Mouse (Mus musculus) limb, embryonic 11.5 days (tissue): ENCODE data around the gene Tmem132b. TPM values are rescaled to one million over a fixed set of nuclear protein-coding genes. Genes with fewer than 3 reads are reported as not detected.

Experiments used
- ATAC-seq: fragments of 200-750 bp; cut with Nextera tagmentation; 2 replicates; pipeline ENCODE4 v1.8.0; 2017; ENCODE audit warnings: low read depth; ENCODE audit not compliant: insufficient number of reproducible peaks, low FRiP score, low TSS enrichment
- DNase-seq: peaks from one replicate; pipeline ENCODE4 v3.0.0-alpha.2; 2015; ENCODE audit warnings: low spot score
- H3K27ac ChIP-seq: fragments of 300-500 bp; sonication (generic); replicated peaks from 2 replicates; pipeline ENCODE4 v1.5.1; 2014; ENCODE audit warnings: low read depth, mild to moderate bottlenecking, low read length
- H3K27me3 ChIP-seq: fragments of 300-500 bp; sonication (generic); 2 replicates; pipeline ENCODE4 v1.6.1; 2014; ENCODE audit warnings: mild to moderate bottlenecking, low read length, mixed read lengths; ENCODE audit not compliant: control insufficient read depth, insufficient read depth
- H3K36me3 ChIP-seq: fragments of 300-500 bp; sonication (generic); 2 replicates; pipeline ENCODE4 v1.6.1; 2014; ENCODE audit warnings: mild to moderate bottlenecking, low read length, moderate library complexity, mixed read lengths; ENCODE audit not compliant: control insufficient read depth, insufficient read depth
- H3K4me1 ChIP-seq: fragments of 300-500 bp; sonication (generic); 2 replicates; pipeline ENCODE4 v1.6.1; 2014; ENCODE audit warnings: low read length, mixed read lengths; ENCODE audit not compliant: control insufficient read depth, insufficient read depth
- H3K4me2 ChIP-seq: fragments of 300-500 bp; sonication (generic); 2 replicates; pipeline ENCODE4 v1.6.1; 2014; ENCODE audit warnings: low read depth, mild to moderate bottlenecking, moderate library complexity; ENCODE audit not compliant: severe bottlenecking
- H3K4me3 ChIP-seq: fragments of 300-500 bp; sonication (generic); 2 replicates; pipeline ENCODE4 v1.5.1; 2014; ENCODE audit warnings: low read depth, low read length
- H3K9ac ChIP-seq: fragments of 300-500 bp; sonication (generic); 2 replicates; pipeline ENCODE4 v1.6.1; 2014; ENCODE audit warnings: mild to moderate bottlenecking, low read length
- H3K9me3 ChIP-seq: fragments of 300-500 bp; sonication (generic); 2 replicates; pipeline ENCODE4 v1.6.1; 2016; ENCODE audit warnings: low read length; ENCODE audit not compliant: control insufficient read depth
- WGBS: fragments of 180-500 bp; shearing (Covaris S2); extraction: QIAGEN DNeasy Blood & Tissue Kit; methylation state at CpG from one replicate; pipeline ENCODE4 v1.1.7; 2014; 5-methylcytosine and 5-hydroxymethylcytosine counted together
- polyA plus RNA-seq: library from polyadenylated mRNA; unstranded; fragments of >200 nt; fragmentation: Nextera tagmentation; extraction: Ambion mirVana; gene quantifications from 2 replicates; pipeline ENCODE4 v1.2.1, GENCODE M21; 2014

Tmem132b gene
- polyA plus RNA-seq, 1 experiment from 2014 or later = 0.08 TPM

GRCm38 (mm10) chr5:125800025-125800424 is 268.5 kb downstream of the Tmem132b start:
- H3K27ac ChIP-seq = no peak overlapping the region
- no peaks in the 10 kb centered on the region for H3K9me3 ChIP-seq
- DNase-seq (peak; percentile 54), ATAC-seq (no peak)
- no peaks in the 10 kb centered on the region for H3K4me1 ChIP-seq
- 15% methylated on average over 11 of the region's 11 CpGs for WGBS
- no peak overlapping the region for H3K9ac ChIP-seq
- H3K4me3 ChIP-seq = no peak overlapping the region
- no peak overlapping the region for H3K4me2 ChIP-seq
- no peaks in the 10 kb centered on the region for H3K27me3 ChIP-seq
- no peaks in the 10 kb centered on the region for H3K36me3 ChIP-seq

GRCm38 (mm10) chr5:125802801-125803200 is 271.2 kb downstream of the Tmem132b start:
- Histone ChIP-seq H3K4me3 (no peak overlapping the region), H3K4me1 (no peaks in the 10 kb centered on the region), H3K36me3 (no peaks in the 10 kb centered on the region), H3K27ac (no peak overlapping the region), H3K9ac (no peak overlapping the region), H3K4me2 (no peak overlapping the region), H3K9me3 (no peaks in the 10 kb centered on the region), H3K27me3 (no peaks in the 10 kb centered on the region)
- 87% methylated on average over 7 of the region's 7 CpGs for WGBS
- ATAC-seq (no peak), DNase-seq (no peak)

GRCm38 (mm10) chr5:125805327-125805726 is 273.8 kb downstream of the Tmem132b start:
- no peaks in the 10 kb centered on the region for H3K9me3 ChIP-seq
- 63% methylated on average over 5 of the region's 5 CpGs for WGBS
- ATAC-seq = no peak

GRCm38 (mm10) chr5:125807861-125808260 is 276.3 kb downstream of the Tmem132b start:
- Histone ChIP-seq H3K27ac (no peak overlapping the region), H3K4me1 (no peaks in the 10 kb centered on the region), H3K9ac (no peak overlapping the region), H3K36me3 (no peaks in the 10 kb centered on the region), H3K4me2 (no peak overlapping the region), H3K27me3 (no peaks in the 10 kb centered on the region), H3K9me3 (no peaks in the 10 kb centered on the region), H3K4me3 (no peak overlapping the region)
- WGBS = 88% methylated on average over 5 of the region's 5 CpGs
- ATAC-seq (no peak), DNase-seq (no peak)

More at GRCm38 (mm10) chr5:125805327-125805726, 273.8 kb downstream of the Tmem132b start:
- DNase-seq = no peak
- Histone ChIP-seq H3K9ac (no peak overlapping the region), H3K4me3 (no peak overlapping the region), H3K27ac (no peak overlapping the region), H3K4me1 (no peaks in the 10 kb centered on the region), H3K4me2 (no peak overlapping the region), H3K36me3 (no peaks in the 10 kb centered on the region), H3K27me3 (no peaks in the 10 kb centered on the region)

GRCm38 (mm10) chr5:125829342-125829741 is 297.8 kb downstream of the Tmem132b start:
- DNase-seq (no peak), ATAC-seq (no peak)
- no peaks in the 10 kb centered on the region for H3K9me3 ChIP-seq
- no peak overlapping the region for H3K9ac ChIP-seq
- H3K36me3 ChIP-seq = no peaks in the 10 kb centered on the region
- H3K27ac ChIP-seq = no peak overlapping the region
- H3K27me3 ChIP-seq = no peaks in the 10 kb centered on the region
- H3K4me2 ChIP-seq = no peak overlapping the region
- H3K4me3 ChIP-seq = no peak overlapping the region
- 81% methylated on average over 3 of the region's 3 CpGs for WGBS
- no peaks in the 10 kb centered on the region for H3K4me1 ChIP-seq

GRCm38 (mm10) chr5:125835890-125836289 is 304.3 kb downstream of the Tmem132b start:
- no peak for DNase-seq
- WGBS = 89% methylated on average over 1 of the region's 1 CpGs
- Histone ChIP-seq H3K9me3 (no peaks in the 10 kb centered on the region), H3K4me3 (no peak overlapping the region), H3K4me1 (no peaks in the 10 kb centered on the region), H3K9ac (no peak overlapping the region), H3K36me3 (no peaks in the 10 kb centered on the region), H3K27ac (no peak overlapping the region), H3K4me2 (no peak overlapping the region), H3K27me3 (no peaks in the 10 kb centered on the region)
- ATAC-seq = no peak

GRCm38 (mm10) chr5:125836761-125837160 is 305.2 kb downstream of the Tmem132b start:
- WGBS = 86% methylated on average over 5 of the region's 5 CpGs
- no peaks in the 10 kb centered on the region for H3K4me1 ChIP-seq
- no peaks in the 10 kb centered on the region for H3K27me3 ChIP-seq
- H3K9me3 ChIP-seq = no peaks in the 10 kb centered on the region
- no peak overlapping the region for H3K27ac ChIP-seq
- no peak overlapping the region for H3K4me3 ChIP-seq
- no peak overlapping the region for H3K4me2 ChIP-seq
- no peaks in the 10 kb centered on the region for H3K36me3 ChIP-seq
- H3K9ac ChIP-seq = no peak overlapping the region
- DNase-seq = no peak
- ATAC-seq = no peak

Other genes with a start within 250 kb of the Tmem132b start
- 27.7 and 30.3 TPM in 2 replicates for gene Scarb1, start 190.7 kb upstream of the Tmem132b start, polyA plus RNA-seq
- 0.28 TPM in 1 of 2 replicates, not detected in the other for gene Gm10382, start 142.5 kb upstream of the Tmem132b start, polyA plus RNA-seq
- 979 and 1,019 TPM in 2 replicates for gene Ubc, start 141.6 kb upstream of the Tmem132b start, polyA plus RNA-seq
- gene Dhx37, start 97.7 kb upstream of the Tmem132b start, polyA plus RNA-seq = 12.4 and 14.2 TPM in 2 replicates
- 36.9 and 39.3 TPM in 2 replicates for gene Bri3bp, start 90.2 kb upstream of the Tmem132b start, polyA plus RNA-seq
- gene Aacs, start 56.0 kb upstream of the Tmem132b start, polyA plus RNA-seq = 35.7 and 40.5 TPM in 2 replicates